Mouse (Mus musculus): Measurements from ENCODE around the gene Cdkn2c.
A peak's percentile ranks its signal among the peaks of the same experiment; 100 is the strongest.
"Not testable (repeated sequence)": the region's sequence is repeated elsewhere in the genome, so short reads cannot be mapped to it uniquely, and the experiment has no call there.

Cdkn2c gene

GRCm38 (mm10) chr4:109666461-109667269, at the start of gene Cdkn2c:
TSS of gene Cdkn2c (minus strand) at chr4:109667189.
- peak; percentile 92 for DNase-seq (ENCODE audit: low spot score)

GRCm38 (mm10) chr4:109705349-109705748, 38.4 kb upstream of the Cdkn2c start:
- DNase-seq (ENCODE audit: low spot score), result no peak

GRCm38 (mm10) chr4:109703568-109703967, 36.6 kb upstream of the Cdkn2c start:
- no peak for DNase-seq (ENCODE audit: low spot score)

DNA sequence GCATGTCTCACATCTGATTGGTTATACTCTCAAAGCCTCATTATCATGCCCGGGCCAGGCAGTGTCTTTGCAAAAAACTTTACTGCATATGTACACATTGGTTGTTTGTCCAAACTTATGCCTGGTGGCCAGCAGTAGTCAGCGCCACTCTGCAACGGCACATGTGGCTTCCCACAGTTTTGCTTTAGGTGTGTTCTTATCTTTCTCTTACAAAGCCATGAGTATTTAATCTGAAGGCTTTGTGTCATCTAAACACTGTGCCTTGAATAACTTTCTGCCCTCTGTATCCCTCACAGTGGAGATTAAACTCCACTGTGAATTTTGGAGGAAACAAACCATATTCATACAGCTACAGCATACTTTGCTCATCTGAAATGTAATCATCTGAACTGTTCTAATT, 33.7 kb upstream of the Cdkn2c start:
- not testable (repeated sequence) for DNase-seq (ENCODE audit: low spot score)

GRCm38 (mm10) chr4:109692674-109693073, 25.7 kb upstream of the Cdkn2c start:
- DNase-seq (ENCODE audit: low spot score), result no peak

GRCm38 (mm10) chr4:109683561-109683960, 16.6 kb upstream of the Cdkn2c start:
- DNase-seq (ENCODE audit: low spot score), result no peak

DNA sequence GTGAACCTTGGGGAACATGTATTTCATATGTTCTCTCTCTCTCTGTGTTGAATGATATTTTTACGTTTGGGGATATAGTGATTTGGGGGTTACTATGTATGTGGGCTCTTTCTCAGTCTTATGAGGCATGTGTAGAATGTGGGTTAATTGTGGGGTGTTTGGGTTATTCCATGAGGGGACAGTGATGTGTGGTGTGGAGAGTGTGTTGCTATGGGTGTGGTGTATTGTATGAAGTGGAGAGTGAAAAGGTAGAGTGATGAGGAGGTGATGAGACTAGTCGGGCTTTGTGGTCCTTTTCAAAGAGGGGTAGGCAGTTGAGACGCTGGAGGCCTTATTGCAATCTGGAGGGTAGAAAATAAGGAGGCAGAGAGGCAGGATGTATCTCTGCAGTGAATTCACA, 10.2 kb upstream of the Cdkn2c start:
- no peak for DNase-seq (ENCODE audit: low spot score)

GRCm38 (mm10) chr4:109676218-109677215, 9.5 kb upstream of the Cdkn2c start, which contains the start of gene Faf1:
TSS of gene Faf1 (plus strand) at chr4:109676588.
- DNase-seq (ENCODE audit: low spot score), result peak; percentile 98

DNA sequence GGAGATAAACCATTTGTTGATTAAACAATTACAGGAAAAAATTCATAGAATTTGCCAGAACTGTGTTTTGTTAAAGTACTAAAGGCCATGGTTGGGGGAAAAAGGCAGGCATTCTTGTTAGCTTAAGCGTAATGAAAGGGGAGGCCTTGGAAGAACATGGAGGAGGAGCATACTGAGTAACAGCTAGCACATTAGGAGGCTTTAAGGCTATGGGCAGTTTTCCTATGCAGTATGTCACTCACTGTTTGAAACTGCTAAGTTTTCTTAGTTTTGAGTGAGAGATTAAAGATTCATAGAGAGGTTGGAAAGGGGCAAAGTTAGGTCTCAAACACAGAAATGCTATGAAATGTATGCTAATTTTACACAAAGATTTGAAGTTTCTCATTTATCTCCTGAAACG, 7.1 kb upstream of the Cdkn2c start:
- DNase-seq (ENCODE audit: low spot score), result no peak

DNA sequence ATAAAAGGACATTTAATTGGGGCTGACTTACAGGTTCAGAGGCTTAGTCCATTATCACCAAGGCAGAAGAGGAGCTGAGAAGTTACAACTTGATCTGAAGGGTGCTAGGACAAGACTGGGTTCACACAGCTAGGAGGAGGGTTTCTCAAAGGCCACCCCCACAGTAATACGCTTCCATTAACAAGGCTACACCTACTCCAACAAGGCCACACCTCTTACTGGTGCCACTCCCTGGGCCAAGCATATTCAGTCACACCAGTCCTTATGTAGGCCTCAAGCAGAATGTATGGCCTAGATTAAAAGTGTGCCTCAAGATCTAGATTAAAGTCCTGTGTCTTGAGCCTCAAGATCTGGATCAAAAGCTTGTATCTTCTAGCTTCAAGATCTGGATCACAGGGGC, 5.0 kb upstream of the Cdkn2c start:
- DNase-seq (ENCODE audit: low spot score), result no peak

DNA sequence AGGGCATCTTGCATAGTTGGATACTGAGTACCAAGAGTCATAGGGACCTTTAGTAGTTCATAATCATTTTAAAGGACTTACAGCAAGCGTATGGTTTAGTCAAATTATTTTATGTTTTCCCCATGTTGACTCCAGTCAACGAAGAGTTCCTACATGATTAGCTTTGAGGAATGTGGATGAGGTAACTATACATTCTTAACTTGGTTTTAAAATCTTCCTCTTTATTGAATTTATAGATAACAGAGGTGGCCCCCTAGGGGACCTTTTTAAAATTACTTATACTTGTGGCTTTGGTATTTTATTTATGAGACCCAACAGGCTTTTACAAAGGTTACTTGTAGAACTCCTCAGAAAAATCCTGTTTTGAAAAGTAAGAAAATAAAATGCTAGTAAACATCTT, 3.2 kb upstream of the Cdkn2c start:
- DNase-seq (ENCODE audit: low spot score), result no peak

- no peak for DNase-seq (ENCODE audit: low spot score)
These were observed 529 bp upstream of the Cdkn2c start for GRCm38 (mm10) chr4:109667518-109667917.

DNA sequence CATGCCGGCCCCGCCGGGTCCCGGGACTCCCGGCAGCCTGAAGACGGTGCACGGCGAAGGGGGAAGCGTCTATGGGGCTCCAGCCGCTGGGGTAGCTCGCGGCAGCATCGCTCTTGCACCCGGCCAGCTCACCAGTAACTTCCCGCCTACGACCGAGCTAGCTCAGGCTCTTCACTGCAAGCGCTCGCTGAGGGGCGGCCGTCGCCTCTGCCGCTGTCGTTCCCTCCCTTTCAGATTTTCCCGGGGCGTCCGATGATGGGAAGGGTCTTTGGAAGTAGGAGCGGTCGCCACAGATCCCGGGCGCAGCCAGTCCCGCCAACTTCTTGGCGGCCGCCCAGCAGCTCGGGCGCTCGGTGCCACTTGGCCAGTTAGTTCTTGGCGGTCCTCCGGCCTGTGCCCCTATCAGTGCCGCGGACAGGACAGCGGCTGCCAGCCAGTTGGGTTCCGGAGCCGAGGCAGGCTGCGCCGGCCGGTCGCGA, 968 bp downstream of the Cdkn2c start:
- DNase-seq (ENCODE audit: low spot score), result peak; percentile 63

DNA sequence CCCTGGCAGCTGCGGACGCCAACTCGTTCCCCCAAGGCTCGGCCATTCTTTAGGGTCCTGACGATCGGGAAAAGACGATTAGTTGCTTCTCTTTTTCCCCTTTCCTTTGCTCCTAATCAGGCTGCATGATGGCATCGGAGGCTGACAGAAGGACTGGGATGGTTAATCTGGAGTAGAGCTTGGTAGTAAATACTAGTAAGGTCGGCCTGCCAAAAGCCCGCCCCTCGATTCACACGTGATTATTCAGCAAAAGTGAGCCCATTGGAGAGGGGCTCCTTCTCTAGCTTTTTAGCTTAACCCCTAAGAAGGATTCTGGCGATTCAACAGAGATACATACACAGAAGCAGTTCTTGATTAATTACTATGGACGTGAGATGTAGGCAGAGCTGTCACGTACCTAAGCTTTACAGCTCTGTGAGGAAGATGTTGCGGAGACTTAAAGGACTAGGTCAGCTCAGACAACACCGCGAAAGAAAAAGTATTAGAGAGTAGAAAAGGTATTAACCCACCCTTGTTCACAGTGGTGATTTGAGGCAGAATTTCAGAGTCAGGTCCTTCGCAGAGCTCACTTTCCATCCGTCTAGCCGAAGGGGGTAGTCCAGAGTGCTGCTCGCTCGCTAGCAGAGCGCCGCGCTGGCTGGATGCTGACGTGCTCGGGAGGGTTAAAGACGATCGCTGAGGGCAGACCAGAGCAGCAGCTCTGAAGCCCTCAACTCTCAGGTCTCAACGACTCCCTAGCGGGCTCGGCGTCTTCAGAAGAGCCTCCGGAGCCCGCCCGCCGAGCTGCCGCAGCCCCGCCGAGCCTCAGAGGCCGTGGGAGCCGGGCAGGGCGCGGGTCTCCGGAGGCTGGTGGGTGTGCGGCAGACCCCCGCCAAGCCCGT, 1.6 kb downstream of the Cdkn2c start:
- DNase-seq (ENCODE audit: low spot score), result peak; percentile 62

GRCm38 (mm10) chr4:109664091-109664490, 2.9 kb downstream of the Cdkn2c start:
- DNase-seq (ENCODE audit: low spot score), result no peak

- no peak for DNase-seq (ENCODE audit: low spot score)
These were observed 4.7 kb downstream of the Cdkn2c start for GRCm38 (mm10) chr4:109662271-109662670.

- DNase-seq (ENCODE audit: low spot score), result peak; percentile 10
These were observed 5.8 kb downstream of the Cdkn2c start for GRCm38 (mm10) chr4:109661183-109661582.

DNA sequence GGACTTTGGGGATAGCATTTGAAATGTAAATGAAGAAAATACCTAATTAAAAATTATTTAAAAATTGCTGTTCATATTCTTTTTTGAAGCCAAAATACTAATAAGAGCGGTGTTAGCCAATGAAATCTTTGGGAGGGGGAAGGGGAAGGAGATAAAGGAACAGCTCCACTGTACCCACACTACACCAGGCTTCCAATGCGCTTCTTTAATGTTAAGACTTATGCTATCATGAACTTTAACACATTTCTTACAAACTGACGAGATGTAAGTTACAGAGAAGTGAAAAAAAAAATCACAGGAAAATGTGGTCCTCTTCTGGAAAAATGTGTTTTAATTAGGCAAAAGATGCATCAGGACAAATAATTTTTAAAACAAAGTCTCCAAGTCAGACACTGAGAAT, 6.4 kb downstream of the Cdkn2c start:
- DNase-seq (ENCODE audit: low spot score), result no peak

GRCm38 (mm10) chr4:109659571-109659970, 7.4 kb downstream of the Cdkn2c start:
- no peak for DNase-seq (ENCODE audit: low spot score)

DNA sequence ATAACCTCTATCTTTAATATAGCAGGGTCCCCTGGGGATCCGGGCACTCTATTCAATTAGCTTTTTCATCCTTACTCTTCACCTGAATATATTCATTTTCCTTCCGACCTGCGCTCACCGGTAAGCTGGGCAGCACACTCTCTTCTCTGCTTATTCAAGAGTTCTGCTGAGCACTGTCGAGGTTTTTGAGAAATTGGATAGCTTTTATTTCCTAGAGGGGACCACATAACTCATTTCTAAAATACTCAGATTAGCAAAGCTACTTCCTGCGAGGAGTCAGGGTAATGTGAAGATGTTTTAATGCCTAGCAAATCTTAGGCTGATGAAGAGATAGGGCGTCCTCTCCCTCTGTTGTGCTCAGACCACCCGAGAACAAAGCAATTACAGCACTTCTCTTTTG, 8.2 kb downstream of the Cdkn2c start:
- no peak for DNase-seq (ENCODE audit: low spot score)

- DNase-seq (ENCODE audit: low spot score), result no peak
These were observed 9.0 kb downstream of the Cdkn2c start for GRCm38 (mm10) chr4:109657851-109658500.

Data from ovary, postnatal 36 days (tissue).